Mouse (Mus musculus): ENCODE measurements around the gene Arid3a. TPM values are rescaled to one million over a fixed set of nuclear protein-coding genes. Genes with fewer than 3 reads are reported as not detected.
A peak's percentile ranks its signal among the peaks of the same experiment; 100 is the strongest.

Arid3a gene
- polyA plus RNA-seq, 1 experiment from 2014 or later: 5.4 TPM

GRCm38 (mm10) chr10:79959847-79960601, 33.2 kb downstream of the Arid3a start, which contains the start of gene Wdr18:
Gene Wdr18 (plus strand): TSS chr10:79960152.
- under 1% methylated on average over 61 of the region's 61 CpGs for WGBS
- Histone ChIP-seq H3K4me1 (ENCODE audit: insufficient read depth) (0 out of 2 replicates have a peak, but pooled peaks cover 6% of the 10 kb centered on the region), H3K27ac (ENCODE audit: low read depth) (peak within 1 kb of the TSS; percentile 58; the same call in 1 of the 2 replicates), H3K4me2 (peak within 1 kb of the TSS; percentile 89), H3K27me3 (ENCODE audit: insufficient read depth, low read length) (no peaks in the 10 kb centered on the region), H3K36me3 (ENCODE audit: insufficient read depth) (peaks cover 37% of the 10 kb centered on the region), H3K9ac (peak within 1 kb of the TSS; percentile 84), H3K4me3 (ENCODE audit: low read depth, low read length) (peak within 1 kb of the TSS; percentile 99), H3K9me3 (ENCODE audit: low read depth, low read length) (no peaks in the 10 kb centered on the region)
- DNase-seq (peak; percentile 100), ATAC-seq (ENCODE audit: insufficient read depth) (peak; percentile 95)
- TF ChIP-seq CTCF (IDR thresholded peaks at IDR 0.05; ENCODE audit: low read depth): peak; percentile 99

DNA sequence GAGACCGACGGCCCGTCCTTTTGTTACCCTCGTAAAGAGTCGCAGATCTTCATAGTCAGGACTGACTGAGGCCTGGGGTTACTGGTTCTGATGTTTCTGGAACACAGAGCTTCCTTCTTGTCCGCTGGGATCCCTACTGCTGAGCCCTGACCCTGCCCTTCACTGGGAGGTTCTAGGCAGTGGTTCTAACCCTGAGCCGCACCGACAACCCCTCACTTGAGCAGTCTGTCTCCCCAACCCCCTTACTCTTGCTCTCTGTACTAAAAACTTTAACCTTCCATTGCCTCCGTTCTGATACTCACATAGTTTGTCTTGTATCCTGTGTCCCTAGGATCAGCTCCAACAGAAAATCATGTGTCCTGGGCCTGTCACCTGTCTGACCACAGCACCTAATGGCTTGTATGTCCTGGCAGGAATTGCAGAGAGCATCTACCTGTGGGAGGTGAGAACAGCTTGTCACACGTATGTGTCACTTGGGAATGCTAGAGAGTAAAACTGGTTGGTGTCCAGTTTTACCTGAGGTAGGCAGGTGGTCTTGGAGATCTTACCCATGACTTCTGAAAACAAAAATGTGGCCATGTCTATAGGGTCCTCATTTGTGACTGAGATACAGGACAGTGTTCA, 33.9 kb downstream of the Arid3a start:
- H3K36me3 ChIP-seq (ENCODE audit: insufficient read depth): peaks cover 45% of the 10 kb centered on the region
- no peaks in the 10 kb centered on the region for H3K27me3 ChIP-seq (ENCODE audit: insufficient read depth, low read length)
- no peaks in the 10 kb centered on the region for H3K9me3 ChIP-seq (ENCODE audit: low read depth, low read length)
- peak overlapping the region; percentile 89 for H3K4me2 ChIP-seq
- 0 out of 2 replicates have a peak, but pooled peaks cover 6% of the 10 kb centered on the region for H3K4me1 ChIP-seq (ENCODE audit: insufficient read depth)
- DNase-seq (no peak), ATAC-seq (ENCODE audit: insufficient read depth) (no peak)
- TF ChIP-seq CTCF (IDR thresholded peaks at IDR 0.05; ENCODE audit: low read depth): no peak
- 14% methylated on average over 10 of the region's 10 CpGs for WGBS
- no peak overlapping the region for H3K27ac ChIP-seq (ENCODE audit: low read depth)
- peak overlapping the region; percentile 99 for H3K4me3 ChIP-seq (ENCODE audit: low read depth, low read length)
- peak overlapping the region; percentile 84 for H3K9ac ChIP-seq

- DNase-seq (no peak), ATAC-seq (ENCODE audit: insufficient read depth) (no peak)
- 95% methylated on average over 7 of the region's 7 CpGs for WGBS
- H3K4me1 ChIP-seq (ENCODE audit: insufficient read depth): 0 out of 2 replicates have a peak, but pooled peaks cover 6% of the 10 kb centered on the region
- peaks cover 74% of the 10 kb centered on the region for H3K36me3 ChIP-seq (ENCODE audit: insufficient read depth)
- no peak overlapping the region for H3K27ac ChIP-seq (ENCODE audit: low read depth)
- no peak overlapping the region for H3K4me3 ChIP-seq (ENCODE audit: low read depth, low read length)
- no peak overlapping the region for H3K4me2 ChIP-seq
- H3K27me3 ChIP-seq (ENCODE audit: insufficient read depth, low read length): no peaks in the 10 kb centered on the region
- no peak for TF ChIP-seq CTCF (IDR thresholded peaks at IDR 0.05; ENCODE audit: low read depth)
- H3K9me3 ChIP-seq (ENCODE audit: low read depth, low read length): no peaks in the 10 kb centered on the region
- H3K9ac ChIP-seq: no peak overlapping the region
These were observed 37.9 kb downstream of the Arid3a start for GRCm38 (mm10) chr10:79964727-79965126.

DNA sequence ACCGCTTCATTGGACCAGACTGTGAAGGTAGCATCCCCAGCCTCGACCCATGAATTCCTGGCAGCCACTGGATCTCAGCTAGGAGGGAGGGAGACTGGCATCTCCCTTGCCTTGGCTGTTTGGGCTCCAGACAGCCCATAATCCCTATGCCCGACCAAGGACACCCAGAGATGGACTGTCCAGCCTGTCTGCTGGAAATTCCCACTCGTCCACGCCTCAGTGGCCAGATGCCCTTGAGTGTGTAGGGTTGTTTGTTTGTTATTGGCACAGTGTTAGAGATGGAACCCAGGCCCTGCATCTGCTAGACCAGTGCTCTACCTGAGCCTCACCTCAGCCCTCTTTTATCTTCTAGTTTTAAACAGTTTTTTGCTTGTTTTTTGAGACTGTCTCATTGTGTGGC, 38.5 kb downstream of the Arid3a start:
- Histone ChIP-seq H3K4me3 (ENCODE audit: low read depth, low read length) (no peak overlapping the region), H3K36me3 (ENCODE audit: insufficient read depth) (peaks cover 74% of the 10 kb centered on the region), H3K9ac (no peak overlapping the region), H3K27ac (ENCODE audit: low read depth) (no peak overlapping the region), H3K9me3 (ENCODE audit: low read depth, low read length) (no peaks in the 10 kb centered on the region), H3K4me1 (ENCODE audit: insufficient read depth) (0 out of 2 replicates have a peak, but pooled peaks cover 6% of the 10 kb centered on the region), H3K27me3 (ENCODE audit: insufficient read depth, low read length) (peaks cover under 1% of the 10 kb centered on the region; the same call in 1 of the 2 replicates), H3K4me2 (no peak overlapping the region)
- WGBS: 80% methylated on average over 5 of the region's 5 CpGs
- no peak for TF ChIP-seq CTCF (IDR thresholded peaks at IDR 0.05; ENCODE audit: low read depth)
- ATAC-seq (ENCODE audit: insufficient read depth) (no peak), DNase-seq (no peak)

DNA sequence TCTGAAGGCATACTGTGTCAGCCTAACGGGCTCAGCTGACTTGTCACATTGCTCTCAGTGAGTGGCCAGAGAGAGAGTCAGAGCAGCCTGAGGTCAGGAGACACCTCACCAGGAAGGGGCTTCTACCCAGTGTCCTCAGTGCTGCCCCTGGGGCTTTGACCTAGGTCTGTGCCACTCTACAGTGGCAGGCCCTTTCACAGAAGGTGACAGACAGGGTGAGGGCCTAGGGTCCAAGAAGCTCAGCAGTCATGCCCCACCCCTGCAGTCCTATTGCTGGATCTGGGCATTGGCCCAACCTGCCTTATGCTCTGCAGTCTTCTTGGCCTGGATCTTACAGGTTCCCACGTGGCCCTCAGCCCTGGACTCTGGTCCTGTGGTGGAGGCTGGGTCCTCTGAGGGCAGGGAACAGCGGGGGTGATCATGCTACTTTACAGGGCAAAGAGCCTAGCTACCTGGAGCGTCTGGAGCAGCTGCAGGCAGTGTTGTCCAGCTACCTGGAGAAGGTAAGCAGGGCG, 40.1 kb downstream of the Arid3a start:
- peaks cover 66% of the 10 kb centered on the region for H3K36me3 ChIP-seq (ENCODE audit: insufficient read depth)
- no peak for TF ChIP-seq CTCF (IDR thresholded peaks at IDR 0.05; ENCODE audit: low read depth)
- H3K9ac ChIP-seq: no peak overlapping the region
- no peaks in the 10 kb centered on the region for H3K9me3 ChIP-seq (ENCODE audit: low read depth, low read length)
- H3K27me3 ChIP-seq (ENCODE audit: insufficient read depth, low read length): peaks cover 16% of the 10 kb centered on the region
- no peaks in the 10 kb centered on the region for H3K4me1 ChIP-seq (ENCODE audit: insufficient read depth)
- no peak overlapping the region for H3K4me2 ChIP-seq
- H3K4me3 ChIP-seq (ENCODE audit: low read depth, low read length): no peak overlapping the region
- DNase-seq (no peak), ATAC-seq (ENCODE audit: insufficient read depth) (no peak)
- H3K27ac ChIP-seq (ENCODE audit: low read depth): no peak overlapping the region
- WGBS: 91% methylated on average over 5 of the region's 5 CpGs

- WGBS: 71% methylated on average over 1 of the region's 1 CpGs
- DNase-seq: no peak
- H3K36me3 ChIP-seq (ENCODE audit: insufficient read depth): peaks cover 55% of the 10 kb centered on the region
These were observed 41.3 kb downstream of the Arid3a start for GRCm38 (mm10) chr10:79968181-79968580.

GRCm38 (mm10) chr10:79969124-79969568, 42.3 kb downstream of the Arid3a start:
- TF ChIP-seq CTCF (IDR thresholded peaks at IDR 0.05; ENCODE audit: low read depth): peak; percentile 27; the same call in 1 of the 2 replicates
- Histone ChIP-seq H3K9ac (no peak overlapping the region), H3K9me3 (ENCODE audit: low read depth, low read length) (no peaks in the 10 kb centered on the region), H3K36me3 (ENCODE audit: insufficient read depth) (peaks cover 45% of the 10 kb centered on the region), H3K4me1 (ENCODE audit: insufficient read depth) (no peaks in the 10 kb centered on the region), H3K4me2 (no peak overlapping the region), H3K4me3 (ENCODE audit: low read depth, low read length) (no peak overlapping the region), H3K27ac (ENCODE audit: low read depth) (no peak overlapping the region), H3K27me3 (ENCODE audit: insufficient read depth, low read length) (peaks cover 17% of the 10 kb centered on the region)
- 13% methylated on average over 3 of the region's 3 CpGs for WGBS
- DNase-seq (peak; percentile 26), ATAC-seq (ENCODE audit: insufficient read depth) (no peak)

More at GRCm38 (mm10) chr10:79968181-79968580, 41.3 kb downstream of the Arid3a start:
- H3K4me1 ChIP-seq (ENCODE audit: insufficient read depth): no peaks in the 10 kb centered on the region
- no peak overlapping the region for H3K9ac ChIP-seq
- H3K4me3 ChIP-seq (ENCODE audit: low read depth, low read length): no peak overlapping the region
- H3K27me3 ChIP-seq (ENCODE audit: insufficient read depth, low read length): peaks cover 17% of the 10 kb centered on the region
- H3K9me3 ChIP-seq (ENCODE audit: low read depth, low read length): no peaks in the 10 kb centered on the region
- no peak overlapping the region for H3K27ac ChIP-seq (ENCODE audit: low read depth)
- TF ChIP-seq CTCF (IDR thresholded peaks at IDR 0.05; ENCODE audit: low read depth): no peak
- no peak for ATAC-seq (ENCODE audit: insufficient read depth)
- no peak overlapping the region for H3K4me2 ChIP-seq
